Mouse (Mus musculus) kidney, embryonic 15.5 days (tissue): ENCODE data around the gene Glce. TPM values are rescaled to one million over a fixed set of nuclear protein-coding genes. Genes with fewer than 3 reads are reported as not detected.
A peak's percentile ranks its signal among the peaks of the same experiment; 100 is the strongest.

Experiments
- ATAC-seq: fragments of 200-750 bp; cut with Nextera tagmentation; replicated peaks from 2 replicates; pipeline ENCODE4 v1.8.0; 2017; ENCODE audit warnings: moderate TSS enrichment; ENCODE audit not compliant: low FRiP score
- H3K27ac ChIP-seq: fragments of 300-500 bp; sonication (generic); 2 replicates; pipeline ENCODE4 v1.5.1; 2015; ENCODE audit warnings: mild to moderate bottlenecking, inconsistent platforms
- H3K27me3 ChIP-seq: fragments of 300-500 bp; sonication (generic); 2 replicates; pipeline ENCODE4 v1.6.1; 2015; ENCODE audit warnings: inconsistent platforms
- H3K36me3 ChIP-seq: fragments of 300-500 bp; sonication (generic); 2 replicates; pipeline ENCODE4 v1.6.1; 2015; ENCODE audit warnings: inconsistent platforms
- H3K4me1 ChIP-seq: fragments of 300-500 bp; sonication (generic); 2 replicates; pipeline ENCODE4 v1.6.1; 2015; ENCODE audit warnings: inconsistent platforms
- H3K4me2 ChIP-seq: fragments of 300-500 bp; sonication (generic); 2 replicates; pipeline ENCODE4 v1.6.1; 2015; ENCODE audit warnings: moderate library complexity, mild to moderate bottlenecking, inconsistent platforms
- H3K4me3 ChIP-seq: fragments of 300-500 bp; sonication (generic); replicated peaks from 2 replicates; pipeline ENCODE4 v1.5.1; 2015; ENCODE audit warnings: mild to moderate bottlenecking, inconsistent platforms
- H3K9ac ChIP-seq: fragments of 300-500 bp; sonication (generic); 2 replicates; pipeline ENCODE4 v1.6.1; 2015; ENCODE audit warnings: mild to moderate bottlenecking, inconsistent platforms
- H3K9me3 ChIP-seq: fragments of 300-500 bp; sonication (generic); replicated peaks from 2 replicates; pipeline ENCODE4 v1.6.1; 2016; ENCODE audit warnings: inconsistent platforms
- WGBS: fragments of 180-500 bp; shearing (Covaris S2); methylation state at CpG from one replicate; pipeline ENCODE4 v1.1.7; 2015; ENCODE audit warnings: mixed read lengths; 5-methylcytosine and 5-hydroxymethylcytosine counted together
- polyA plus RNA-seq: library from polyadenylated mRNA; unstranded; fragments of >200 nt; fragmentation: Nextera tagmentation; extraction: Ambion mirVana; gene quantifications from 2 replicates; pipeline ENCODE4 v1.2.1, GENCODE M21; 2015

Gene Glce
- polyA plus RNA-seq, 1 experiment from 2014 or later = 20.2 TPM

GRCm38 (mm10) chr9:62121551-62122447, 656 bp downstream of the Glce start:
- ATAC-seq = peak; percentile 64
- peaks cover 5% of the 10 kb centered on the region; the same call in 1 of the 2 replicates for H3K27me3 ChIP-seq
- peak overlapping the region; percentile 94 for H3K4me3 ChIP-seq
- peaks cover 4% of the 10 kb centered on the region; the same call in 1 of the 2 replicates for H3K4me1 ChIP-seq
- peak overlapping the region; percentile 98 for H3K9ac ChIP-seq
- H3K9me3 ChIP-seq = no peaks in the 10 kb centered on the region
- H3K36me3 ChIP-seq = no peaks in the 10 kb centered on the region
- H3K4me2 ChIP-seq = peak overlapping the region; percentile 95
- under 1% methylated on average over 59 of the region's 59 CpGs for whole genome bisulfite sequencing
- peak overlapping the region; percentile 94 for H3K27ac ChIP-seq

- no peaks in the 10 kb centered on the region for H3K27me3 ChIP-seq
- WGBS = 52% methylated on average over 3 of the region's 3 CpGs
- H3K9ac ChIP-seq = no peak overlapping the region
- H3K9me3 ChIP-seq = no peaks in the 10 kb centered on the region
- no peak overlapping the region for H3K27ac ChIP-seq
- H3K4me3 ChIP-seq = no peak overlapping the region
- H3K4me1 ChIP-seq = peaks cover 4% of the 10 kb centered on the region; the same call in 1 of the 2 replicates
- no peak for ATAC-seq
- no peaks in the 10 kb centered on the region for H3K36me3 ChIP-seq
- no peak overlapping the region for H3K4me2 ChIP-seq
Observed at GRCm38 (mm10) chr9:62118754-62119153, 3.7 kb downstream of the Glce start.

GRCm38 (mm10) chr9:62115826-62116225, 6.6 kb downstream of the Glce start:
- Histone ChIP-seq H3K9ac (no peak overlapping the region), H3K4me2 (no peak overlapping the region), H3K36me3 (no peaks in the 10 kb centered on the region), H3K27me3 (no peaks in the 10 kb centered on the region), H3K27ac (no peak overlapping the region), H3K4me1 (no peaks in the 10 kb centered on the region), H3K9me3 (no peaks in the 10 kb centered on the region), H3K4me3 (no peak overlapping the region)
- WGBS = 86% methylated on average over 3 of the region's 3 CpGs
- ATAC-seq = no peak

GRCm38 (mm10) chr9:62096603-62097002, 25.9 kb downstream of the Glce start:
- H3K27me3 ChIP-seq = no peaks in the 10 kb centered on the region
- no peaks in the 10 kb centered on the region for H3K36me3 ChIP-seq
- H3K27ac ChIP-seq = no peak overlapping the region
- no peaks in the 10 kb centered on the region for H3K4me1 ChIP-seq
- no peak overlapping the region for H3K4me2 ChIP-seq
- 57% methylated on average over 1 of the region's 1 CpGs for WGBS
- H3K9ac ChIP-seq = no peak overlapping the region
- ATAC-seq = no peak
- H3K4me3 ChIP-seq = no peak overlapping the region
- no peaks in the 10 kb centered on the region for H3K9me3 ChIP-seq

- Histone ChIP-seq H3K27me3 (no peaks in the 10 kb centered on the region), H3K27ac (no peak overlapping the region), H3K9ac (no peak overlapping the region), H3K4me3 (no peak overlapping the region), H3K9me3 (no peaks in the 10 kb centered on the region), H3K36me3 (no peaks in the 10 kb centered on the region), H3K4me1 (no peaks in the 10 kb centered on the region), H3K4me2 (no peak overlapping the region)
- no peak for ATAC-seq
- WGBS = 90% methylated on average over 5 of the region's 5 CpGs
Observed at GRCm38 (mm10) chr9:62091604-62092003, 30.9 kb downstream of the Glce start.

- 89% methylated on average over 2 of the region's 2 CpGs for WGBS
- no peak overlapping the region for H3K27ac ChIP-seq
- H3K36me3 ChIP-seq = no peaks in the 10 kb centered on the region
- H3K4me1 ChIP-seq = no peaks in the 10 kb centered on the region
- H3K4me3 ChIP-seq = no peak overlapping the region
- ATAC-seq = no peak
- H3K4me2 ChIP-seq = no peak overlapping the region
- no peaks in the 10 kb centered on the region for H3K9me3 ChIP-seq
- no peaks in the 10 kb centered on the region for H3K27me3 ChIP-seq
- H3K9ac ChIP-seq = no peak overlapping the region
Observed at GRCm38 (mm10) chr9:62085548-62085947, 36.9 kb downstream of the Glce start.

- H3K27ac ChIP-seq = no peak overlapping the region
- 89% methylated on average over 4 of the region's 4 CpGs for WGBS
- no peak overlapping the region for H3K4me2 ChIP-seq
- no peaks in the 10 kb centered on the region for H3K36me3 ChIP-seq
- no peak overlapping the region for H3K9ac ChIP-seq
- H3K4me3 ChIP-seq = no peak overlapping the region
- no peaks in the 10 kb centered on the region for H3K27me3 ChIP-seq
- H3K9me3 ChIP-seq = no peaks in the 10 kb centered on the region
- ATAC-seq = no peak
- H3K4me1 ChIP-seq = no peaks in the 10 kb centered on the region
Observed at GRCm38 (mm10) chr9:62084896-62085295, 37.6 kb downstream of the Glce start.

GRCm38 (mm10) chr9:62082986-62083385, 39.5 kb downstream of the Glce start:
- H3K36me3 ChIP-seq = no peaks in the 10 kb centered on the region
- H3K4me2 ChIP-seq = no peak overlapping the region
- no peak overlapping the region for H3K9ac ChIP-seq
- no peaks in the 10 kb centered on the region for H3K4me1 ChIP-seq
- no peak overlapping the region for H3K4me3 ChIP-seq
- no peaks in the 10 kb centered on the region for H3K9me3 ChIP-seq
- H3K27me3 ChIP-seq = no peaks in the 10 kb centered on the region
- WGBS = 71% methylated on average over 2 of the region's 2 CpGs
- H3K27ac ChIP-seq = no peak overlapping the region
- ATAC-seq = no peak

- no peak for ATAC-seq
- Histone ChIP-seq H3K9ac (no peak overlapping the region), H3K27me3 (no peaks in the 10 kb centered on the region), H3K4me3 (no peak overlapping the region), H3K36me3 (no peaks in the 10 kb centered on the region), H3K4me1 (no peaks in the 10 kb centered on the region), H3K9me3 (no peaks in the 10 kb centered on the region), H3K27ac (no peak overlapping the region), H3K4me2 (no peak overlapping the region)
- 72% methylated on average over 3 of the region's 3 CpGs for WGBS
Observed at GRCm38 (mm10) chr9:62081542-62081941, 40.9 kb downstream of the Glce start.

- no peak overlapping the region for H3K27ac ChIP-seq
- H3K9ac ChIP-seq = no peak overlapping the region
- no peaks in the 10 kb centered on the region for H3K4me1 ChIP-seq
- no peaks in the 10 kb centered on the region for H3K36me3 ChIP-seq
- H3K4me2 ChIP-seq = no peak overlapping the region
- ATAC-seq = no peak
- H3K27me3 ChIP-seq = no peaks in the 10 kb centered on the region
- no peaks in the 10 kb centered on the region for H3K9me3 ChIP-seq
- H3K4me3 ChIP-seq = no peak overlapping the region
Observed at GRCm38 (mm10) chr9:62080028-62080760, 42.3 kb downstream of the Glce start.

- H3K27me3 ChIP-seq = no peaks in the 10 kb centered on the region
- 88% methylated on average over 3 of the region's 3 CpGs for WGBS
- no peaks in the 10 kb centered on the region for H3K9me3 ChIP-seq
- H3K36me3 ChIP-seq = peaks cover 2% of the 10 kb centered on the region; the same call in 1 of the 2 replicates
- no peak overlapping the region for H3K27ac ChIP-seq
- no peaks in the 10 kb centered on the region for H3K4me1 ChIP-seq
- H3K4me3 ChIP-seq = no peak overlapping the region
- no peak for ATAC-seq
- no peak overlapping the region for H3K4me2 ChIP-seq
- no peak overlapping the region for H3K9ac ChIP-seq
Observed at GRCm38 (mm10) chr9:62062234-62062633, 60.2 kb downstream of the Glce start.

- H3K9me3 ChIP-seq = no peaks in the 10 kb centered on the region
- ATAC-seq = no peak
- H3K27ac ChIP-seq = no peak overlapping the region
- 91% methylated on average over 2 of the region's 2 CpGs for WGBS
- H3K4me3 ChIP-seq = no peak overlapping the region
- no peaks in the 10 kb centered on the region for H3K4me1 ChIP-seq
- H3K27me3 ChIP-seq = no peaks in the 10 kb centered on the region
- peaks cover 2% of the 10 kb centered on the region; the same call in 1 of the 2 replicates for H3K36me3 ChIP-seq
- no peak overlapping the region for H3K9ac ChIP-seq
- no peak overlapping the region for H3K4me2 ChIP-seq
Observed at GRCm38 (mm10) chr9:62060431-62060830, 62.0 kb downstream of the Glce start.
